Mouse (Mus musculus): ENCODE data around the gene Crygc.

The Crygc gene

DNA sequence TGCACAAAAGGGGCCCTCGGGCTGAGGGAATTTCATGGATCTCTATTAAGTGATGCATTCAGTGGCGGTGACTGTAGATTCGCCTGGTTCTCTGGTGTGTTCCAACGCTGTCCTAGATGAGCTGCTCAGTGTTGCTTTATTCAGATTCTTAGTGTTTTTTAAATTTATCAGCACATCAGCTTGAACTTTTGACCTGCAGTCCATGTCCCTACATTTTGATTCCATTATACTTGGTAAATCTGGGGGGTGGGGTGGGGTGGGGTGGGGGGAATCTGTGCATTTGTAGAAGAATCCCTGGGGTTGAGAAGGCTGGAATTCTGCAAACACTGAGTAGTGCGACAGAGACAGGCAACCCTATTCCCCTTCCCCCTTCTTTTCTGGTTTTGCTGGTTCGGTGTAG, at the start of gene Crygc:
Gene Crygc (minus strand): TSS at position 101 of the 400 bp plus-strand sequence.
- DNase-seq (ENCODE audit: extremely low spot score, low read depth, low spot score), result no peak

DNA sequence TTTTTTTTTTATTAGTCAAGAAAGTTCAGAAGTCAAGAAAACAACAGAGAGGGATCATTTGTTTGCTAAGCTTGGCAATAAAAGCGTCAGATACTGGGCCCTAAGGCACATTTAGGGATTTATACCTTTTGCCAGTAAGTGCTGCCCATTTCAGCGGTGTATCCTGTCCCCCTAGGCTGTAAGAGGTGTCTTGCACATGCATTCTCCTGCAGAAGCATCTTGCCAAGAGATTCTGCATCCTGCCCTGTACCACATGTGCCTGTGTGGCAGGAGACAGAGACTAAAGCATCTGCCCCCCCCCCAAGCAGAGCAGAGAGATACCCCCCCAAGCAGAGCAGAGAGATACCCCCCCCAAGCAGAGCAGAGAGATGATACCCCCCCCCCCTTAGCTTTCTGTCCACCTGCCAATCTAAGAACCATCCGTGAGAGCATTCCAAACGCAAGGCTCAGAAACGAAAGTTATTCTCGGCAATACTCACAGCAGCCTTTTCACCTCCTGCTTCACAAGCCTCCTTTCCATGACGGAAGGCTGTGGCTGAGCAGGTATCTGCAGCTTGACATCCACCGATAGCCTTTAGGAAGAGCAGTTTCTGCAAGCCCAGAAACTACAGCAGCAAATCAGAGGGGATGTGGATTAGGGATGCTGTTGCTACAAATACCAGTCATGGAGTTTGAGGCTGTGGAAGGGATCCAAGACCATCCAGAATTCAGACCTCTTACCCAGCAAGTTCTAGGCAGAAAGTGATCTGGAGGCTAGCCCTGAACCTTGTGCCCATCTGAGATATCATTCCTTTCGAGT, 49.3 kb upstream of the Crygc start, which contains the start of gene D630023F18Rik:
Gene D630023F18Rik (minus strand): TSS at position 641 of the 799 bp plus-strand sequence.
- no peak for DNase-seq (ENCODE audit: extremely low spot score, low read depth, low spot score)

DNA sequence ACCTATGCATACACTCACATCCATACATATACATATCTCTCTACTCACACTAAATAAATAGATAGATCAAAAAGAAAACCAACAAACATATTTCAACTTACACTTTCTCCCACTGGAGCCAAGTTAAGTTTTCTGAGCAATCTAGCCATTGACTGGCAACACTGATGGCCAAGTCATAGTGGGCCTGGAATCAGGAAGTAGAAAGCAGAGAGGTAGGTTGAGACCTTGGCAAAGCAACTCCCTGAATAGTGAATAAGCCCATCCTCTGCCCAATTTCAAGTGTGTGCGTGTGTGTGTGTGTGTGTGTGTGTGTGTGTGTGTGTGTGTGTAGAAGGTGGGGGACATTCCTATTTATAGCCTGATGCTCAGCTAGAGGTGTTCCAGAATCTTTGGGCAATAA, 45.9 kb upstream of the Crygc start, which contains the start of gene Gm28845:
Gene Gm28845 (minus strand): TSS at position 121 of the 400 bp plus-strand sequence.
- no peak for DNase-seq (ENCODE audit: extremely low spot score, low read depth, low spot score)

DNA sequence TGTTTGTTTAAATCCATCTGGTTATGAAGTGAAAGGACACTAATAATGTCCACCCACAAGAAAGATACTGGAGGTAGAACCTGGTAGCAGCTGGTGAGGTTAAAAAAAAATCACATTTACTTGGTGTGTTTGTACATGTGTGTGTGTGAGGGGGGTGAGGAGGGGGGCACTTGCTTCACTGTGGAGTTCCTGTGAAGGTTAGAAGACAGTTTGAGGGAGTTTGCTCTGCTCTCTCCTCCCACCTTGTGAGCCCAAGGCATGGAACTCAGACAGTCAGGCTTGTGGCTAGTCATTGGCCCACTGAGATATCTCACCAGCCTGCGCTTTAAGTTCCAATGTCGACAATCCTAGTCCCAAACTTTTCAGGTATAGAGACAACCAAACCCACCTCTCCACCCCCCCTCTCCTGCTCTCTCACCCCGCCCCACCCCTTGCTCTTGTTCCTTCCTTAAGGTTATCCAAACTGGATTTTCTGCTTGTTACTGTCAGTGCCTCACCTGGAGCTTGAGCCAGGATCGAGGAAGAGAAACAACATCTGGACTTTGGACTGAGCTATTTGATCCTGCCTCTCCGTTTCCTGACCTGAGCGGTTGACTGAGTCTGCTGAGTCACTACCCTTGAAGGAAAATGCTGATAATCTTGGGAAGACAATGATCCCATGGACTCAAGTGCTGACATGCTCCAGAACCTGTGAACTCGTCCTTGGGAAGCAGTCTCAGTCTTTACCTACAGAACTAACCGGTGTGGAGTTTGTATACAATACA, 44.8 kb upstream of the Crygc start:
- no peak for DNase-seq (ENCODE audit: extremely low spot score, low read depth, low spot score)

DNA sequence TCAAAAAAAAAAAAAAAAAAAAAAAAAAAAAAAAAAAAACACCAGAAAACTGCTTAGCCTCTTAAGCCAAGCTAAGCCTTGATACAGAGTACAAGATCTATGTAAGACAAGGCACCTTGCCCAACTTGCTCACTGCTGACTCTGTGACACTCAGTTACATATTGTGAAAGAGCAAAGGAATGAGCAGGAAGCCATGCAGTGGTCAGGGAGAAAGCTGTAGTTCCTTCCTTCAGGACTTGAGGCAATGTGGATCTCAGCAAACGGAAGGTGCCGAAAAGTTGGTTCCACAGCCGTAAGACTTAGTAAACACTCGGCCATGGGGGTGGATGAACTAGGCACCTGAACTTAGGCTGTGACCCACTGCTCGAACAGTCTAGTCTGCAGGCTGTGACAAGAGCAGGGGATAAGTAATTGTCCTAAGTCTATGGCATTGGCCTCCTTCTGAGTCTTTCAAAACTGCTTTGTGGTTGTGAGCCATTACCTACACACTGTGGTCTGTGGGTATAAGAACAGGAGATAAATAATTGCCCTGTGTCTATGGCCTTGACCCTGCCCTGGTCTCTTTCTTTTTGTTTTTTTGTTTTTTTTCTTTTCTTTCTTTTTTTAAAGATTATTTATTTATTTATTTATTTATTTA, 40.2 kb upstream of the Crygc start:
- no peak for DNase-seq (ENCODE audit: extremely low spot score, low read depth, low spot score)

DNA sequence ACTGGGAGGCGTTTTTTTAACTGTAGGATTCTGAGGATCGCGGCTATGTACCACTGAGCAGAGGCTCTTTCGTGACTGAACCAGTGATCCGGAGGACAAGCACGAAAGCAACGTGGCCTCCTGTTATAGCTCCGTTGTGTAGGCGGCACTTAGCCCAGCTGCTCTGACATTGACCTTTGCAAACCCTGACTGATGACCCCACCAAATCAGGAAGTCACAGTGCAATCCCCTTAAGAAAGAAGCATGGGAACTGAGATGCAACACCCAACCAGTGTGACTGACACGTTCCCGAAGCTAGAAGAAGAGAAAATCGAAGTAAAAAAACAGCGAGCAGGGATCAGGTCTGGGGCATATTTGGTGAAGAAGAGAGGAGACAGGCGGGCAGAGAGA, 39.3 kb upstream of the Crygc start:
- DNase-seq (ENCODE audit: extremely low spot score, low read depth, low spot score), result no peak

DNA sequence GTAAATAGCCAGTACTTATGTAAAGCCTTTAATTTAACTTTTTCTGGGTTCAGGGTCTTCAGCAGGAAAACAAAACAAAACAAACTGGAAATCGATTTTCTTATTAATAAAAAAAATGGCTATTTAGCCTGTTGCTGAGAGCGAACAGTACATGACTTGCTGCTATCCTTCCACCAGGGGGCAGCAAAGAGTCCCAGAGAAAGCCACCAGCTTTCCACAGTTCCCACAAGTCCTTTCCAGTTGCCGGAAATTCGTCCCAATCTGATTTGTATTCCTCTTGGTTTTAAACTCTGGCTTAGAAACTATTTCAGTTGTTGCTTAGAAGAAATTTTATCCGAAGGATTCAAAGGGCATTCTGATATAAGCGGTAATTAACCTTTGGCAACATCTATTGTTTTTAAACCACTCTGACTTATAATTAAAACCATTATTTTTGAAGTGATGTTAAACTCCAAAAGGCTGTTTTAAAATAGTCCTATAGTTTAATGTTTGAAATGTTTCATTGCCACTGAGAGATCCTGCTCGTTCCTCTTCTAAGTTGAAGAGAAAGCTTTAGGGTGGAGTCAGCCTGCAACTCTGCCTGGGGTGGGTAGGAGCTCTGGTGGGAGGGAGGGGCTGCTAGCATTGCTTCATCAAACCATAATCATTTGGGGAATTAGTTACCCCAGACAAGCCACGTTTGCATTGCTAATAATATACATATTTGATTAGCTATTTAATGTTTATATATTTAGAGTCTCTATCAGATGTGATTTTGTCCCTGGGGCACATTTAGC, 38.7 kb upstream of the Crygc start:
- peak; percentile 90 for DNase-seq (ENCODE audit: extremely low spot score, low read depth, low spot score)

DNA sequence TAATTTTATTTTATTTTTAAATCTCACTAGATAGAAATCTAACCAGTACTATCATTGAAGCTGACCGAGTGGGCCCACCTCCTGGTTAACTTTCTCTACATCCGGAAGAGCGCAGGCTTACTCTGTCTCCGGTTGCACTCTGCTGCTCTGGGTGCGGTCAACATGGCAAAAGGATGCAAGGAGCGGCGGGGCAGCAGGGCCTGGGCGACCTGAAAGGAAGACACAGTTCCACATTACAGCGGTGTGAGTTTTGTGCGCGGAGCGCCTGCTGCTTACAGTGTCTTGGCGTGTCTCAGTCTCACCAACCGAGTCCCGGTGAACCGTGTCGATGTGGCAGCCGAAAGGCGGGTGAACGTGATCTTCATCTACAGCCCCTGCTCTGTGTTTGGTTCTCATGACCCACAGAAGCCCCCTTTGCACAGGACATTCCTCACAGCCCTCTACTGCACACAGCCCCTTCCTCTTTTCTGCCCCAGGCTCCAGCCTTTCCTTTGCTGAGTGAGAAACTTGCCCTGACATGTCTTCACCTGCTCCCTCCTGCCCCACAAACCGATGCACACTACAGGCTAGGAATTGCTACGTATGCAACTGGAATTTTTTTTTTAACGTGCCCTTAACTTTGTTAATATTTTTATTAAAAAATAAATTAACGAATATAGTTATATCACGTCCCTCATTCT, 36.4 kb upstream of the Crygc start:
- DNase-seq (ENCODE audit: extremely low spot score, low read depth, low spot score), result no peak

DNA sequence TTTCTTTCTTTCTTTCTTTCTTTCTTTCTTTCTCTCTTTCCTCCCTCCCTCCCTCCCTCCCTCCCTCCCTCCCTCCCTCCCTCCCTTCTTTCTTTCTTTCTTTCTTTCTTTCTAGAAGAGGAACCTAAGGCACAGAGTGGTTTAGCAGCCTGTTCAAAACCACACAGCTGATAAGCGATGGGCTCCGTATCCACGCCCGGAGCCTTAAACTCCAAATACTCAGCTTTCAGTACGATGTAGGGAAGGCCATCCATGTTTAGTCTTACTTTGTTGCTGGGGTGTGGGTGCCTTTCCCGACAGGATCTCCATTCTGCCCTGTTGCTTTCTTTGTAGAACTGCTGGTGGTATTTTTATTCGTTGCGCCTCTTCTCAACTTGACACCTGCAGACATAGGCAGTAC, 35.7 kb upstream of the Crygc start:
- DNase-seq (ENCODE audit: extremely low spot score, low read depth, low spot score), result no peak

DNA sequence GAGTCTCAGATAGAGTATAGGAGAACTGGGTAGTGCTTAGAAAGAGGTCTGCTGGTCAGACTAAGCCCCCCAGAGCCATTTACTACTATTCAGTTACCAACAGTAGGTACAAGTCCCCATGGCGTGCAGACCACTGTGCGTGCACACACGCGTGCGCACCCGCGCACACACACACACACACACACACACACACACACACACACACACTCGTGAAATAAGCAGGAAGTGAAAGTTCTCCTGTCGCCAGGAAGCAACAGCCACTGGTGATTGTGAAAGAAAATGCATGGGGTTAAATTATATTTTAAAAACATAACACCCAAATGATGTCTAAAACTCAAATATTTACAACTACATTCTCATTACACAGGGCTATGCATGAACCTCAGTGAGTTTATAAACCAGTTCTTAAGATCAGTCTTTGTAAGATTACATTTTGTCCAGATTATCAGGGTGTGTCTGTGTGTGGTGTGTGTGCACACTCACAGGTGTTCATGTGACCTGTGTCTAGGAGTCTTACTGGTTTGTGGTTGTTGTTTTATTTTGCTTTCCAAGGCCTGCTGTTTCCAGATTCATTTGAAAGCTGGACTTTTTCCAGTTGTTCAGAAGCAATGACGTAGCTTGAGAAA, 34.3 kb upstream of the Crygc start:
- no peak for DNase-seq (ENCODE audit: extremely low spot score, low read depth, low spot score)

DNA sequence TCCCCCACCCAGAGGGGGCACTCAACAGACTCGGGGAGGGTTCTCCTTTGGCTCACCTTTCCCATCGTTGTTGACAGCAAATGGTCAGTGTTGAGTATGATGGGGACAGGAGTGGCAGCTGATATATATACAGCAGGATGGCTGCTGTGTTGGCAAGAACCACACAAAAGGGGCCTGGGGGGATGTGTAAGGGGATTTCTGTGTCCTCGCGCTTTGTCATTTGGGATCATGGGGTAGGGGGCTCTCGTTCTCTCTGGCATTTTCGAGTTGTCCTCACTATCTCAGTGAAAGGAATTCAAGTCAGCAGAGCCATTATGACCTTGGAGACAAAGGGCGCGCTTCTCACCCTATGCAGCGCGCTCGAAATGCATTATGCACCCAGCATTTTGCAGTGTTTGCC, 29.8 kb upstream of the Crygc start, which contains the start of gene Cryga:
Gene Cryga (minus strand): TSS at position 101 of the 400 bp plus-strand sequence.
- no peak for DNase-seq (ENCODE audit: extremely low spot score, low read depth, low spot score)

DNA sequence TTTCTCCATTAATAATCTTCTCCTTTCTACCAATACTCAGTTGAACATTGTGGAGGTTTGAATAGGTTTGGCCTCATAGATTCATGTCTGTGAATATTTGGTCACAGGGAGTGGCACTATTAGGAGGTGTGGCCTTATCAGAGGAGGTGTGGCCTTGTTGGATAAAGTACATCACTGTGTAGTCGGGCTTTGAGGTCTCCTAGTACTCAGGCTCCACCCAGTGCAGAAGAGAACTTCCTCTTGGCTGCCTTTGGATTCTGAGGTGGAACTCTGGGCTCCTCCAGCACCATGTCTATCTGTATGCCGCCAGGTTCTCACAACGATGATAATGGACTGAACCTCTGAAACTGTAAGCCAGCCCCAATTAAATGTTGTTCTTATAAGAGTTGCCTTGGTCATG, 23.5 kb upstream of the Crygc start:
- no peak for DNase-seq (ENCODE audit: extremely low spot score, low read depth, low spot score)

DNA sequence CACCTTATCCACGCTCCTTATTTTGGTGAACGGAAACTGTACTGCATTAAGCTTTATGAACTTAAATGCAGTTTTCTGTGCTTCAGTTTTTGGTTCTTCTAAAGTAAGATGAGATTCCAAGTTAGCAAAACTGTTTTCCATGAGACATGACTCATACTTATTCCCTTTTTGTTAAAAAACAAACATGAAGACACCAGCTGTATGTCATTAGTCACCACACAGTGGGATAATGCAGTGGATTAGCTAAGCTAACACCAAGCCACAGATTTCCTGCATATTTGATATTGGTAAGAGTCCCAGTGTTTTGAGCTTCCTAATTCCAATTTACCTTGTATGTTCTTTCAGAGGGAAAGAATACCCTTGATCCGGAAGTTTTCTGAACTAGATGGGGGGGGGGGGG, 18.1 kb upstream of the Crygc start:
- DNase-seq (ENCODE audit: extremely low spot score, low read depth, low spot score), result no peak

DNA sequence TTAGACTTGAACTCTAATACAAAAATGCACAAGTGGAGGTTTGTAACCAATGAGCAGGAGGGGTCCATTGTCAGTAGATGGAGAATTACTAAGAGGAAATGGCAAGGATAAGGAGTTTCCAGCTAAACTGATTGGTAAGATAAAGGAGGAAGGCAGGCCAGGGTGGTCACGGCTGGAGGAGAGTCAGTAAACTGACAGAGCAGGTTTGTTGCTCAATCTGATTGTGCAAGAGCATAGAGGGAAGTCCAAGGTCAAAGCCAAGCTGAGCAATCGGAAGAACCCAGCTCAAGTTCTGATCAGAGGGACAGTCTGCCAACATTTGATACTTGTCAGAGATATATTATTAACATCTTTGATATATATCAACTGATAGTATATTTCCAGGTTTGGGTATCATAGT, 16.9 kb upstream of the Crygc start:
- DNase-seq (ENCODE audit: extremely low spot score, low read depth, low spot score), result no peak

DNA sequence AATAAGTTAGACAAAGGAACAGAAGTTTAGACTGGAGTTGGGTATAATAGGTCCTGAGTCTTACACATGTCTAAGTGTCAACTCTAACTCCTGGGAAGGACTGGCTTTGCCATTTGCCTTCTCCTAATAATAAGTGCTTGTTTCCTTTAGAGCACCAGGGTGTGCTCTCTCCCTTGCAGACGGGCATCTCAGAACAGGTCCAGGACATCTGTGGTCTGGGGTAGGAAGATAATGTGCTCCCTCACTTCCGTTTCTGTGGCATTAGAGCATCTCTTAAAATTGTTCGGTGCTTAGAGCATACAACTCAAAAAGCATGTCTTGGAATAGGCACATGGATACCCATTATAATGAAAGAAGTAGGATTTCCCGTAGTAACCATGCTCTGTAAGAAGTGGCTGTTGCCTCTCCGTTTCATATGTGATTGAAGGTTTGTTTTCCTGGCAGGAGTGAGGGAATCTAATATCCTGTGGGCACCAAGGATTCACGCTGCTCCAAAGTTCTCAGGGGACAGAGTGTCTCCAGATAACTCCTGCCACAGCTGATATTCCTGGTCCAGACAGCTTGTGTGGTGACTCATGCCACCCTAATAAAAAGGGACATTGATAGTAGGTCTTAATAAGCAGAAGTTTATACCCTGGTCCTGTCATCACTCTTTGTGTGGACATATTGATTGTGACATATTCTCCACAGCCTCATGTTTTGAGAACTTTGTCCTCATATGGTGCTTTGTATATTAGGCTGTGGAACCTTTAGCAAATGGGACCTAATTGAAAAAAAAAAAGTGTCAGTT, 15.3 kb upstream of the Crygc start:
- no peak for DNase-seq (ENCODE audit: extremely low spot score, low read depth, low spot score)

DNA sequence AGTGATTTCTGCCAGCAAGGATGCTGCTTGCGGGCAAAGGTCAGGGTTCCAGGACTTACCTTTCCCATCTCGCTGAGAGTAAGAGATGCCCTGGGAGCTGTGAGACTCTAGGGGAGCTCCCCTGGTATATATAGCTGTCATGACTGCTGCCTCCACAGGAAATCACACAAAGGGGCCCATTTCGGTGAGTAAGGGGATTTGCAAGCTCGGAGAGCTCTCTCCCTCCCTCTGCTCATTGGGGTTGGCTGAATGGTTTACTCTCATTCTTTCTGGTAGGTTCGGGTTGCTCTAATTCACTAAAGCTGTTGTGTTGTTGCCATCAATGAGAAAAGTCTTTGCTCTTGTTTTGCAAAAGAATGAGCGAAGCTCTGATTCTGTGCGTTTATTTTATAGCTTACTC, 8.7 kb upstream of the Crygc start, which contains the start of gene Crygb:
Gene Crygb (minus strand): TSS at position 101 of the 400 bp plus-strand sequence.
- no peak for DNase-seq (ENCODE audit: extremely low spot score, low read depth, low spot score)

DNA sequence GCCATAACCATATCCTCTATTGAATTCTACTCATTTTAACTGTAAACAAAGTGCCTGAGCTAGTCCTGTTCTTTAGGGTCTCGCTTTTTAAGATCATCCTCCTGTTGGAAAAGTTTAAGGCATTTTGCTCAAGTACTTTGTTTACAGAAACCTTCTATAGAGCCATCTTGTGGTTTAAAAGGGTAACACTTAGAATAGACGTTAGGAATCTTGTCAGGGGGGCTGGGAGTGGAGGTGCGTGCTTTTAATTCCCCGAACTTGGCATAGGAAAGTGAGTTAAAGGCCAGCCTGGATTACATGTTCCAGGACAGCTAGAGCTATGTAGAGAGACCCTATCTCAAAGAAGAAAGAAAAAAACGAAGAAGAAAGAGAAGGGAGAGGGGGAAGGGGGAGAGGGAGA, 2.1 kb upstream of the Crygc start:
- no peak for DNase-seq (ENCODE audit: extremely low spot score, low read depth, low spot score)

DNA sequence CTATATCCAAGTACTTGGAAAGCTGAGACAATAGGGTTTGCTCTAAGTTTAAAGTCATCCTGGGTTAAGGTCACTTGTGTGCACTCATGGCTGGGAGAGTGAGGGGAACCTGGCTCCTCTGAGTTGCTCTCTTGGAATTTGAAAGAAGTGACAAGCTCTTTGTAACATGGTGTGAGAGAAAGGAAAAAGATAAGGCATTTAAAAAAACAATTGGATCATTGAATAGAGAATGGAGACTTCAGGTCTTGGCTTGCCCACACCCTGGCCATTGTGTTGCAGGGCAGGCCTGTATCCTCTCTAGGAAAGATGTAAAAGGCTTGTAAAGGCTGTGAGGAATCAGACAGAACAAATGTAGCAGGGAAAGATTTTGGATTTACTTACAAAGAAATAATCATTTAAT, 5.6 kb downstream of the Crygc start:
- DNase-seq (ENCODE audit: extremely low spot score, low read depth, low spot score), result no peak

DNA sequence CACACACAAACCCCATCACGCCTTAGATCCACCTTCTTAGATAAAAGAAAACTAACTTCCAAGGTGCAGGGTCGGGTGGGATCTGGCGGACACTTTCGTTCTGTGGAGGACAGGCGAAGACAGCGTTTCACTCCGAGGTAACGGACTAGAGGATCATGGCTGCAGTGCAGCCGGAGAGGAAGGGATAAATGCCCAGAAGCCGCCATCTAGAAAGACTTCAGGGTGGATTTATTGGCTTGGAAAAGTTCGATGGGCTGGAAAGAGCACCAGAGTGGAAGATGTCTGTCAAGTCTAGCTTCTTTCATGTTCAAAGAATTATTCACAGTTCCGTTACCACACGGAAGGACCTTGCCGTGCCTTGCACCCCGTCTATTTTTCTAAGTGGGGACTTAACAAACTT, 9.3 kb downstream of the Crygc start:
- DNase-seq (ENCODE audit: extremely low spot score, low read depth, low spot score), result no peak
